Mouse (Mus musculus) MEL (cell line): Measurements from ENCODE around the gene Thbs2. TPM values are rescaled to one million over a fixed set of nuclear protein-coding genes. Genes with fewer than 3 reads are reported as not detected.

ENCODE experiments used
- DNase-seq: peaks from one replicate; pipeline ENCODE4 v3.0.0; 2011; ENCODE audit warnings: low read depth, low spot score
- H3K27ac ChIP-seq: 2 replicates; pipeline ENCODE4 v1.5.1; 2012; ENCODE audit warnings: low read depth, mild to moderate bottlenecking, control low read depth, low read length, moderate library complexity; ENCODE audit not compliant: control insufficient read depth
- H3K27me3 ChIP-seq, 2 experiments: fragments of 150-350 bp in 1 of 2; sonication (generic) in 1 of 2; 2 replicates each; pipeline ENCODE4 v1.6.1; 2012; ENCODE audit warnings: low read length in 2 of 2, mild to moderate bottlenecking in 2 of 2, improper control_type of control experiment in 1 of 2, moderate library complexity in 1 of 2; ENCODE audit not compliant: insufficient read depth in 2 of 2, control insufficient read depth in 1 of 2
- H3K36me3 ChIP-seq, 2 experiments: 2 replicates each; pipeline ENCODE4 v1.6.1; 2012 to 2014; ENCODE audit warnings: low read length in 2 of 2, improper control_type of control experiment in 1 of 2, inconsistent platforms in 1 of 2, mild to moderate bottlenecking in 1 of 2; ENCODE audit not compliant: insufficient read depth in 2 of 2, control insufficient read depth in 1 of 2
- H3K4me1 ChIP-seq, 2 experiments: fragments of 150-350 bp in 1 of 2; sonication (generic) in 1 of 2; 2 replicates each; pipeline ENCODE4 v1.6.1; 2012; ENCODE audit warnings: low read length in 2 of 2, improper control_type of control experiment in 1 of 2, mild to moderate bottlenecking in 1 of 2; ENCODE audit not compliant: insufficient read depth in 2 of 2, control insufficient read depth in 1 of 2
- H3K4me3 ChIP-seq, 2 experiments: fragments of 150-350 bp in 1 of 2; sonication (generic) in 1 of 2; 2 replicates each; pipeline ENCODE4 v1.5.1; 2012; ENCODE audit warnings: low read depth in 2 of 2, low read length in 2 of 2, mild to moderate bottlenecking in 2 of 2, moderate library complexity in 2 of 2, control low read depth in 1 of 2, improper control_type of control experiment in 1 of 2; ENCODE audit not compliant: control insufficient read depth in 1 of 2, insufficient read depth in 1 of 2
- H3K79me2 ChIP-seq: 2 replicates; pipeline ENCODE4 v1.6.1; 2012; ENCODE audit warnings: mild to moderate bottlenecking, low read length, moderate library complexity; ENCODE audit not compliant: control insufficient read depth, poor library complexity, insufficient read depth
- H3K9ac ChIP-seq: 2 replicates; pipeline ENCODE4 v1.6.1; 2012; ENCODE audit warnings: low read depth, mild to moderate bottlenecking, control low read depth, low read length, moderate library complexity; ENCODE audit not compliant: control insufficient read depth, poor library complexity, severe bottlenecking
- H3K9me3 ChIP-seq: fragments of 150-350 bp; sonication (generic); replicated peaks from 2 replicates; pipeline ENCODE4 v1.6.1; 2012; ENCODE audit warnings: mild to moderate bottlenecking, low read length, improper control_type of control experiment, moderate library complexity; ENCODE audit not compliant: insufficient read depth
- BHLHE40 ChIP-seq: IDR thresholded peaks from 2 replicates; pipeline ENCODE4 v1.6.1; 2012; ENCODE audit warnings: low read depth, mild to moderate bottlenecking, inconsistent platforms, low read length, improper control_type of control experiment, borderline replicate concordance
- CHD1 ChIP-seq: IDR thresholded peaks from 2 replicates; pipeline ENCODE4 v1.6.1; 2012; ENCODE audit warnings: low read depth, mild to moderate bottlenecking, inconsistent platforms, low read length, improper control_type of control experiment
- E2F4 ChIP-seq: IDR thresholded peaks from 2 replicates; pipeline ENCODE4 v1.6.1; 2011; ENCODE audit warnings: low read depth, low read length, improper control_type of control experiment, borderline replicate concordance
- ETS1 ChIP-seq: IDR thresholded peaks from 2 replicates; pipeline ENCODE4 v1.6.1; 2012; ENCODE audit warnings: low read depth, mild to moderate bottlenecking, inconsistent platforms, low read length, improper control_type of control experiment, moderate library complexity
- GATA1 ChIP-seq: IDR thresholded peaks from 2 replicates; pipeline ENCODE4 v1.6.1; 2011; ENCODE audit warnings: low read depth, low read length, improper control_type of control experiment
- HCFC1 ChIP-seq: IDR thresholded peaks from 2 replicates; pipeline ENCODE4 v1.6.1; 2012; ENCODE audit warnings: low read depth, mild to moderate bottlenecking, inconsistent platforms, low read length, improper control_type of control experiment, moderate library complexity
- JUND ChIP-seq: IDR thresholded peaks from 2 replicates; pipeline ENCODE4 v1.6.1; 2011; ENCODE audit warnings: low read depth, mild to moderate bottlenecking, improper control_type of control experiment, low read length
- MAFK ChIP-seq: IDR thresholded peaks from 2 replicates; pipeline ENCODE4 v1.6.1; 2011; ENCODE audit warnings: low read depth, mild to moderate bottlenecking, low read length, improper control_type of control experiment, borderline replicate concordance
- POLR2A ChIP-seq, 2 experiments: IDR thresholded peaks; 2 replicates each; pipeline ENCODE4 v1.6.1; 2011 to 2012; ENCODE audit warnings: low read length in 2 of 2, mild to moderate bottlenecking in 2 of 2, control low read depth in 1 of 2, improper control_type of control experiment in 1 of 2, low read depth in 1 of 2, moderate library complexity in 1 of 2; ENCODE audit not compliant: control insufficient read depth in 1 of 2, insufficient read depth in 1 of 2, poor library complexity in 1 of 2
- POLR2AphosphoS5 ChIP-seq: IDR thresholded peaks from 2 replicates; pipeline ENCODE4 v1.6.1; 2012; ENCODE audit warnings: low read depth, borderline replicate concordance, mild to moderate bottlenecking, inconsistent platforms, low read length, moderate library complexity, mixed read lengths
- RCOR1 ChIP-seq: IDR thresholded peaks from 2 replicates; pipeline ENCODE4 v1.6.1; 2012; ENCODE audit warnings: low read depth, mild to moderate bottlenecking, inconsistent platforms, low read length, improper control_type of control experiment
- SMC3 ChIP-seq: IDR thresholded peaks from 2 replicates; pipeline ENCODE4 v1.6.1; 2011; ENCODE audit warnings: low read depth, low read length, improper control_type of control experiment
- USF1 ChIP-seq: IDR thresholded peaks from 2 replicates; pipeline ENCODE4 v1.6.1; 2014; ENCODE audit warnings: low read depth, mild to moderate bottlenecking, inconsistent platforms, low read length, improper control_type of control experiment, moderate library complexity
- USF2 ChIP-seq, 2 experiments: IDR thresholded peaks; 2 replicates each; pipeline ENCODE4 v1.6.1; 2011 to 2012; ENCODE audit warnings: improper control_type of control experiment in 2 of 2, low read length in 2 of 2, borderline replicate concordance in 1 of 2, inconsistent platforms in 1 of 2, low read depth in 1 of 2, mild to moderate bottlenecking in 1 of 2; ENCODE audit not compliant: insufficient read depth in 1 of 2
- ZMIZ1 ChIP-seq: IDR thresholded peaks from 2 replicates; pipeline ENCODE4 v1.6.1; 2012; ENCODE audit warnings: low read depth, mild to moderate bottlenecking, inconsistent platforms, low read length, improper control_type of control experiment, moderate library complexity
- ZNF384 ChIP-seq: IDR thresholded peaks from 2 replicates; pipeline ENCODE4 v1.6.1; 2012; ENCODE audit warnings: low read depth, mild to moderate bottlenecking, inconsistent platforms, low read length, improper control_type of control experiment
- polyA plus RNA-seq, 2 experiments: library from polyadenylated mRNA; stranded (reverse) in 1 of 2; unstranded in 1 of 2; fragments of >175 nt in 1 of 2; fragments of >200 nt in 1 of 2; gene quantifications; 2 replicates each; pipeline versions ENCODE4 v1.2.1 to v1.2.4; 2012; ENCODE audit warnings: low replicate concordance in 2 of 2, low read depth in 1 of 2; ENCODE audit not compliant: insufficient read length in 2 of 2, insufficient read depth in 1 of 2, missing spikeins in 1 of 2
- total RNA-seq: library from RNA; depleted of rRNA; stranded (reverse); fragments of 300-350 nt; gene quantifications from 2 replicates; pipeline ENCODE4 v1.2.3, GENCODE M21; 2012

Gene Thbs2
- total and polyA plus RNA-seq, 3 experiments, result not detected

- no peaks in the 10 kb centered on the region for H3K79me2 ChIP-seq
- DNase-seq, result no peak
- no peak overlapping the region for H3K27ac ChIP-seq
- TF ChIP-seq E2F4, result no peak
- TF ChIP-seq MAFK, result no peak
- TF ChIP-seq, all 39 proteins: peak for 0
- no peak overlapping the region for H3K4me3 ChIP-seq
- H3K9me3 ChIP-seq, result no peaks in the 10 kb centered on the region
- H3K9ac ChIP-seq, result no peak overlapping the region
- no peaks in the 10 kb centered on the region for H3K36me3 ChIP-seq
- no peaks in the 10 kb centered on the region for H3K27me3 ChIP-seq
- H3K4me1 ChIP-seq, result no peaks in the 10 kb centered on the region
These were observed 2.1 kb downstream of the Thbs2 start for GRCm38 (mm10) chr17:14691901-14692300.

- H3K4me3 ChIP-seq, result no peak overlapping the region
- H3K27ac ChIP-seq, result no peak overlapping the region
- no peaks in the 10 kb centered on the region for H3K27me3 ChIP-seq
- no peaks in the 10 kb centered on the region for H3K79me2 ChIP-seq
- no peak overlapping the region for H3K9ac ChIP-seq
- H3K4me1 ChIP-seq, result no peaks in the 10 kb centered on the region
- H3K9me3 ChIP-seq, result no peaks in the 10 kb centered on the region
- no peak for DNase-seq
- H3K36me3 ChIP-seq, result no peaks in the 10 kb centered on the region
- TF ChIP-seq USF1 (no peak), GATA1 (no peak), SMC3 (no peak), POLR2A (IDR thresholded peaks at IDR 0.05; ENCODE audit: control insufficient read depth in 1 of 2, insufficient read depth in 1 of 2, low read depth in 1 of 2, low read length in 2 of 2, poor library complexity in 1 of 2) (no peak), POLR2AphosphoS5 (no peak), E2F4 (no peak), HCFC1 (no peak), RCOR1 (no peak), BHLHE40 (no peak), ETS1 (no peak), USF2 (IDR thresholded peaks at IDR 0.05; ENCODE audit: borderline replicate concordance in 1 of 2, insufficient read depth in 1 of 2, low read depth in 1 of 2, low read length in 2 of 2) (no peak), CHD1 (no peak), ZMIZ1 (no peak), JUND (no peak)
These were observed 2.8 kb downstream of the Thbs2 start for GRCm38 (mm10) chr17:14691197-14691596.

DNA sequence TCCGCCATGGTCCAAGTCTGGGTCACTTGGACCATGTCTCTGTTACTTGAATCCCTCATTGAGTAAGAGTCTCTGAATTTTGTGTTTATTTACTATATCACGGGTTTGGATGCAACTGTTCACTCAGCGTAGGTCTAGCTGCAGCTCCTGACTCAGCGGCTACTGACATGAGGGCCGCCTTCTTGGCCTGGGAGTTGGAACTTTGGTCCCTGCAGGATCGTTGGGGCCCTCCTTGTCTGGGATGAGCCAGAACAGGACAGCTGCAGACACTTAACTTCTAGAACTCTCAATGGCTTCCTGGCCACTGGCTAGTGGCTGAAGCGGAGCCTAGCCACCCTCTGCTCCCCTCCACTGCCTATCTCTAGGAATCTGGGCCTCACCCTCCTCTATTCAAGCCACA is 11.2 kb downstream of the Thbs2 start:
- no peak for DNase-seq
- Histone ChIP-seq H3K36me3 (no peaks in the 10 kb centered on the region), H3K9ac (no peak overlapping the region), H3K27ac (no peak overlapping the region), H3K4me3 (no peak overlapping the region), H3K4me1 (no peaks in the 10 kb centered on the region), H3K79me2 (no peaks in the 10 kb centered on the region), H3K27me3 (no peaks in the 10 kb centered on the region), H3K9me3 (no peaks in the 10 kb centered on the region)
- no peak for TF ChIP-seq HCFC1
- TF ChIP-seq ZMIZ1, result no peak
- TF ChIP-seq ZNF384, result no peak
